Mouse (Mus musculus): Measurements from ENCODE around the gene Pdzrn4. TPM values are rescaled to one million over a fixed set of nuclear protein-coding genes. Genes with fewer than 3 reads are reported as not detected.

Pdzrn4 gene
- polyA plus RNA-seq, 1 experiment from 2014 or later, result 1.8 TPM

DNA sequence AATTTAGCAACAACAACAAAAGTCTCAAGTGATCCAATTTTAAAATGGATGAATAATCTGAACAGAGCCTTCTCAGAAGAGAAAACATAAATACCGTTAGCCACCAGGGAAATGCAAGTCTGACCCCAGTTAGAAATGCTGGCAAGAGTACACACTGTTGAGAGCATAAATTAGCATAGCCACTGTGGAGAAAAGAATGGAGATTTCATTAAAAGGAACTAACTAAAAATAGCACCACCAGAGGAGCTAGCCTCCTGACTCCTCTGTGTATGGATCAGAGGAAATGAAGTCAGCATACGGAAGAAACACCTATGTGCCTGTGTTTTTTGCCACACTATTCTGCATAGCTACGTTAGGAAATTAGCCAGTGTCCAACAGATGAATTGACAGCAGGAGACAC, 409.3 kb downstream of the Pdzrn4 start:
- no peak overlapping the region for H3K4me3 ChIP-seq (ENCODE audit: low read depth, low read length)
- no peak overlapping the region for H3K9ac ChIP-seq
- no peak for DNase-seq
- ATAC-seq (ENCODE audit: insufficient read depth), result no peak
- TF ChIP-seq CTCF (IDR thresholded peaks at IDR 0.05; ENCODE audit: low read depth), result no peak
- no peaks in the 10 kb centered on the region for H3K9me3 ChIP-seq (ENCODE audit: low read depth, low read length)
- no peaks in the 10 kb centered on the region for H3K27me3 ChIP-seq (ENCODE audit: insufficient read depth, low read length)
- H3K4me2 ChIP-seq, result no peak overlapping the region
- no peaks in the 10 kb centered on the region for H3K4me1 ChIP-seq (ENCODE audit: insufficient read depth)
- no peaks in the 10 kb centered on the region for H3K36me3 ChIP-seq (ENCODE audit: insufficient read depth)
- no peak overlapping the region for H3K27ac ChIP-seq (ENCODE audit: low read depth)
- 55% methylated on average over 3 of the region's 3 CpGs for WGBS

DNA sequence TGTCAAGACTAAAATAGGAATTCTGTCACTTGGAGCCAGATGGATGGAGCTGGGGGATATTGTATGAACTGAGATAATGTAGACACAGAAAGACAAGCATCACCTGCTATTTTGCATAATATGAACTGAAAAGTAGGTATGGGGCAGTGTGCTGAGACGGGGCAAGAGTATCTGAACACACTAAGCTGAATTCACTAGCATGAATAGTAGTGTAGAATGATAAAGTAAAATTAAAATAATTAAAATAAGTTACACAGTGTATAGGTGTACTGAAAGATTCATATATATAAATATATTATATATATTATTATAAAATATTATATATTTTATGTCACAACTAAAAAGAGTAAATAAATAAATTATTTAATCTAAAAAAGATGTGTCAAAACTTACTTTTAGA, 409.7 kb downstream of the Pdzrn4 start:
- no peaks in the 10 kb centered on the region for H3K9me3 ChIP-seq (ENCODE audit: low read depth, low read length)
- H3K4me2 ChIP-seq, result no peak overlapping the region
- no peaks in the 10 kb centered on the region for H3K27me3 ChIP-seq (ENCODE audit: insufficient read depth, low read length)
- WGBS, result 74% methylated on average over 1 of the region's 1 CpGs
- no peak overlapping the region for H3K4me3 ChIP-seq (ENCODE audit: low read depth, low read length)
- no peak overlapping the region for H3K9ac ChIP-seq
- no peak overlapping the region for H3K27ac ChIP-seq (ENCODE audit: low read depth)
- TF ChIP-seq CTCF (IDR thresholded peaks at IDR 0.05; ENCODE audit: low read depth), result no peak
- no peaks in the 10 kb centered on the region for H3K36me3 ChIP-seq (ENCODE audit: insufficient read depth)
- DNase-seq (no peak), ATAC-seq (ENCODE audit: insufficient read depth) (no peak)
- no peaks in the 10 kb centered on the region for H3K4me1 ChIP-seq (ENCODE audit: insufficient read depth)
